Mouse (Mus musculus): ENCODE results near the gene Cwc25. TPM values are rescaled to one million over a fixed set of nuclear protein-coding genes. Genes with fewer than 3 reads are reported as not detected.

Cwc25 gene
- polyA plus RNA-seq, 1 experiment from 2014 or later = 22.4 TPM

DNA sequence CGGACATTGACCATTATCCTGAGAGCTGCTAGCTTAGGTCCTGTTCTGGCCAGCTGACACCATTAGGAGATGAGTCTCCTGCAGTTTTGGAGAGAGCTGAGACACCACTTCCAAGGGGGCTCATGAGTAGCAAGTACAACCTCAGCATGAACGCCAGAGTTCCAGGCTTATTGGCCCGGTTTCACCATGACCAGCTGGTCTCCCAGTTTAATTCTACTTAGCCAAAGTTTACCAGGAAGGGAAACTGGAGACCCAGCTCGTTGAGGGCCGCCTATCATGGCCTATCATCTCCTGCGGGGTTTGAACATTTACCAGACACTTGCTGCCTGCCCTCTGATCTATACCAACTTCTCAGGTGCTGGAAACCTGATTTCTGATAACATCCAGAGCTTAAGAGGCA is 41.3 kb upstream of the Cwc25 start:
- no peak for ATAC-seq (ENCODE audit: low FRiP score)
- WGBS = 50% methylated on average over 6 of the region's 6 CpGs
- Histone ChIP-seq H3K4me3 (replicated peaks) (no peak overlapping the region), H3K4me1 (peaks cover 89% of the 10 kb centered on the region), H3K4me2 (no peak overlapping the region), H3K27me3 (no peaks in the 10 kb centered on the region), H3K36me3 (replicated peaks) (peaks cover 30% of the 10 kb centered on the region), H3K9me3 (no peaks in the 10 kb centered on the region), H3K27ac (peak overlapping the region; percentile 51), H3K9ac (no peak overlapping the region)

DNA sequence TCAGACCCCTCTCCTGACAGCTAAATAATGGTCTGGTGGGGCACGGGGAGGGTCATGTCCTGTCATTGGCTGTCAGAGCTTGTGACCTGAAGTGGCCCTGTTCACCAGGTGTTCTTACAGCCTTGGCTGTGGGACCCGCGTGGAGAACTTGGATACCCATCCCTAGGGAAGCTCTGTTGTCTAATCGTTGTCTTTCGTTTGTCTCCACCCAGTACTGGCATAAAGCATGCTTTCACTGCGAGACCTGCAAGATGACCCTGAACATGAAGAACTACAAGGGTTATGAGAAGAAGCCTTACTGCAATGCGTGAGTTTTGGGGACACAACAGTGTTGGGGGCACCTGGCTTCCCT is 40.2 kb upstream of the Cwc25 start:
- ATAC-seq (ENCODE audit: low FRiP score) = no peak
- Histone ChIP-seq H3K4me1 (peaks cover 89% of the 10 kb centered on the region), H3K27me3 (no peaks in the 10 kb centered on the region), H3K27ac (peak overlapping the region; percentile 74; the same call in 1 of the 2 replicates), H3K4me2 (peak overlapping the region; percentile 43; the same call in 1 of the 2 replicates), H3K9ac (peak overlapping the region; percentile 7; the same call in 1 of the 2 replicates), H3K36me3 (replicated peaks) (peaks cover 30% of the 10 kb centered on the region), H3K9me3 (no peaks in the 10 kb centered on the region), H3K4me3 (replicated peaks) (0 out of 2 replicates have a peak overlapping the region, but pooled peaks have one; percentile 6)
- WGBS = 78% methylated on average over 7 of the region's 7 CpGs

DNA sequence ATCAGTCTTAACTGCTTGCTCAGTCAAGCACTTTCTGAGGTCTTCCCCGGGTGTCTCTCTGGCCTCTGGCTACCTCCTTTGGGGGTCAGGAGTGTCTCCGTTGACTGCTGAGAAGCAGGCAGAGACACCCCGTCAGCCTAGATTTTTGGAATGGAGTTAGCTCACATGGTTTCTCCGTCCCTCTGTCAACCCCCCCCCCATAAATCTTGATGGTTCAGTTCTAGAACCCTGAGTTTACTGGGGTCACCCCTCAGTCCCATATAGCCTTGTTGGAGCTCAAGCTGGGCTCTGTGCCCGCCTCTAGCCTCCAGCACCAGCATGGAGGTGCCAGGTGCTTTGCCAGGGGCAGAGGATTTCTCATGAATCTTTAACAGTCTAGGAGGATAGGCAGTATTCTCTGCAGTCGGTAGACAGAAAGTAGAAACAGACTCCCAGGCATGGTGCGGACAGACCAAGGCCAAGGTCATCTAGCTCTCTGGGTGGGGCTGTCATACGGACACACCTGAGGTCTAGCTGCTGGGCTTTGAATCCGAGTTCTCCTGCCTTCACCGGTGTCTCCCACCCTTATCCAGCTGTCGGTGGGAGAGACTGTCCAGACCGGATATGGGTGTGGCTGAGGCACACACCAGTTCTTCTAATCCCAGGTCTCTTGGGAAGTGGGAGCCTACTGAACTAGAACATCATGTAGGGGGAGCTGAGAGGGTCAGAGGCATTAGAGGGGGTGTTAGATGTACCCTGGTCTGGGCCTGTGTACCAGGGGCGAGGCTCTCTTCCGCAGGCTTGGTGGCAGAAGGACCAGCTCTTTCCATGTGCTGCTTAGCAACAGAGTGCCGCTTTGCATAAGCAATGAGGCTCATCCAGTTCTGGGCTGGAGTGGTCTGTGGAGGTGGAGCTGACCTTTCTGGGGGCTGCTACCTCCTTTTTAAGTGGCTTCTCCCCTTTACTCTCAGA is 39.6 kb upstream of the Cwc25 start:
- H3K9me3 ChIP-seq = no peaks in the 10 kb centered on the region
- 53% methylated on average over 15 of the region's 15 CpGs for WGBS
- peak overlapping the region; percentile 6; the same call in 1 of the 2 replicates for H3K4me3 ChIP-seq (replicated peaks)
- peak overlapping the region; percentile 7; the same call in 1 of the 2 replicates for H3K9ac ChIP-seq
- H3K27me3 ChIP-seq = no peaks in the 10 kb centered on the region
- peak overlapping the region; percentile 74 for H3K27ac ChIP-seq
- peak overlapping the region; percentile 43 for H3K4me2 ChIP-seq
- peak; percentile 64 for ATAC-seq (ENCODE audit: low FRiP score)
- H3K4me1 ChIP-seq = peaks cover 89% of the 10 kb centered on the region
- H3K36me3 ChIP-seq (replicated peaks) = peaks cover 30% of the 10 kb centered on the region

DNA sequence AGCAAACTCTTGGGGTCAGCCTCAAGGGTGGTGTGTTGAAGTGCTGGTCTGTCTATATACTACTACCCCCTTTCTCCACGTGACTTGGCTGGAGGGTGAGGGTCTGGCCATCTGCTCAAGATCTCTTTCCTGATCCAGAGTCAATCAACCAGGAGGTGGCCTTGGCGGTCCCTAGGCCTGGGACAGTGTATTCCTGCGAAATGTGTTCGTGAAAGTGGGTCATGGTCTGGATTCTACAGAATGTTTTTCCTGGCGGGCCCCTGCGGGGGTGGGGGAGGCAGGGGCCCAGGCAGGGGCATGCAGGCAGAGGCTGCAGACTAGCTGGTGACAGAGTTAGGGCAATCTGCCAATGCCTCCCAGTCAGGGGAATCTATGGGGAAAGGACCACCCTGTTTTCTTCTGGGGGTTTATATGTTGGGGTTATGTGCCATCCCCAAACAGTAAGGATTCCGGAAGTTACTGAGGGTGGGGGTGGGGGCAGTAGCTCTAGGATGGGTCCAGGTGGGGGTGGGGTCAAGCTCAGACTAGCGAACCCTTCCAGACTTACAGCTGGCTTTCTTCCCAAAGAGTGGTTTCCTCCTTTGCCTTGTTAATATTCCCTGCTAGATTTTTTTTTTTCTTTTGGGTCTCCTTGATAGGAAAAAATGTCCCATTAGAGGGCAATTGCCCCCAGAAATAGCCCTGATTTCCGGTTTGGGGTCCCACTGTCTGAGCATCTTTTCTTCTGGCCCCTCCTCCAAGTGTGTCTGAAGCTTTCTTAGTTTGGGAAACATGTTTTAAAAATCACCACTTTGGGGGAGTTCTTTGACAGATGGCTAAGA is 38.7 kb upstream of the Cwc25 start:
- Histone ChIP-seq H3K9me3 (no peaks in the 10 kb centered on the region), H3K4me2 (peak overlapping the region; percentile 43), H3K27me3 (no peaks in the 10 kb centered on the region), H3K4me3 (replicated peaks) (no peak overlapping the region), H3K4me1 (peaks cover 83% of the 10 kb centered on the region), H3K9ac (0 out of 2 replicates have a peak overlapping the region, but pooled peaks have one; percentile 17), H3K27ac (peak overlapping the region; percentile 74), H3K36me3 (replicated peaks) (peaks cover 30% of the 10 kb centered on the region)
- ATAC-seq (ENCODE audit: low FRiP score) = no peak
- 35% methylated on average over 9 of the region's 9 CpGs for WGBS

DNA sequence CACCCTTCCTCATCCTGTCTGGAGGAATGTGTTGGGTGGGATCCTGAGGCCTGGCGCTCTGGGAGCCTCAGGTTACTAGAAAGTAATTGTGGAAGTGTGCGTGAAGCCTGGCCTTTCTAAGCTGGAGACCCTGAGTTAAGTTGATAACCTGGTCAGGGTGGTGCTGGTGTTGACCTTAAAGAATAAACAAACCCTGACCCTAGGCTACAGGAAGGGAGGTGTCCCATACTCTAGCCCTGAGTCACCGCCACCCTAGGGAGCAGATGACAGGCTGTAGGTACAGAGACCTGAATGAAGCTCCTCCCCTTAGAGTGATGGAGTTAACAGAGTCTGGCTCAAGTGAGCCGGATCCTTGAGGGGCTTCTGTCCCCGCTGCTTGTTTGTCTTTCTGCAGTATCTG is 37.5 kb upstream of the Cwc25 start:
- no peak overlapping the region for H3K4me2 ChIP-seq
- no peaks in the 10 kb centered on the region for H3K27me3 ChIP-seq
- H3K27ac ChIP-seq = no peak overlapping the region
- peaks cover 20% of the 10 kb centered on the region for H3K36me3 ChIP-seq (replicated peaks)
- no peak overlapping the region for H3K4me3 ChIP-seq (replicated peaks)
- ATAC-seq (ENCODE audit: low FRiP score) = no peak
- no peak overlapping the region for H3K9ac ChIP-seq
- peaks cover 72% of the 10 kb centered on the region for H3K4me1 ChIP-seq
- 91% methylated on average over 5 of the region's 5 CpGs for WGBS
- H3K9me3 ChIP-seq = no peaks in the 10 kb centered on the region

DNA sequence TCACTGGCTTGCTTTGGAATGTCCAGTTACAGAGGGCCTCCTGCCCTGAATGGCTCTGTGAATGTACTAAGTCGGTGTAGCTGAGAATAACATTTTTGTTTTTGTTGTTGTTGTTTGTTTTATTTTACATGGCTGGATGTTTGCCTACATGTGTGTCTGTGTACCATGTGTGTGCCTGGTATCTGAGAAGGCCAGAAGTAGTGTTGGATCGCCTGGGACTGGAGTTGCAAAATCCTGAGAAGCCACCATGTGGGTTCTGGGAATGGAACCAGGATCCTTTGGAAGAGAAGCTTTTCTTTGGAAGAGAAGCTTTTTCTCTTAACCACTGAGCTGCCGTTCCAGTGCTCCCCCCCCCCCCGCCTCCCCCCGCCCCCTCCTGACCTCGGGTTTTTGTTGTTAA is 36.1 kb upstream of the Cwc25 start:
- ATAC-seq (ENCODE audit: low FRiP score) = no peak
- Histone ChIP-seq H3K4me2 (peak overlapping the region; percentile 72), H3K9me3 (no peaks in the 10 kb centered on the region), H3K27me3 (0 out of 2 replicates have a peak, but pooled peaks cover 3% of the 10 kb centered on the region), H3K27ac (no peak overlapping the region), H3K36me3 (replicated peaks) (peaks cover 7% of the 10 kb centered on the region), H3K4me1 (peaks cover 58% of the 10 kb centered on the region), H3K4me3 (replicated peaks) (no peak overlapping the region), H3K9ac (no peak overlapping the region)
- WGBS = 41% methylated on average over 6 of the region's 6 CpGs

DNA sequence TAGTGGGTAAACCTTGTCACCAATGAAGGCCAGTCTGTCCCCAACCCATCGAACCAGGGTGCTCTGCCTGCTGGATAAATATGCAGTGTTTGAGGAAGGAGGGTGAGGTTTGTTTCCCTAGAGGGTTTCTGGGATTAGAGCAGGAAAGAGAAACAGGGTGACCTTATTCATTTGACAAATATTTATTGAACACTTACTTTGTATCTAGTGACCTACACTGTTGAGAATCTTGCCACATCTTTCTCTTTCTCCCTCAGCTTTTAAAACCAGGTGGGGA is 35.8 kb upstream of the Cwc25 start:
- no peaks in the 10 kb centered on the region for H3K9me3 ChIP-seq
- peaks cover 3% of the 10 kb centered on the region; the same call in 1 of the 2 replicates for H3K36me3 ChIP-seq (replicated peaks)
- H3K4me2 ChIP-seq = peak overlapping the region; percentile 72
- peaks cover 56% of the 10 kb centered on the region for H3K4me1 ChIP-seq
- H3K4me3 ChIP-seq (replicated peaks) = no peak overlapping the region
- 0 out of 2 replicates have a peak overlapping the region, but pooled peaks have one; percentile 1 for H3K27ac ChIP-seq
- ATAC-seq (ENCODE audit: low FRiP score) = no peak
- H3K9ac ChIP-seq = no peak overlapping the region
- 57% methylated on average over 1 of the region's 1 CpGs for WGBS
- H3K27me3 ChIP-seq = 0 out of 2 replicates have a peak, but pooled peaks cover 3% of the 10 kb centered on the region

DNA sequence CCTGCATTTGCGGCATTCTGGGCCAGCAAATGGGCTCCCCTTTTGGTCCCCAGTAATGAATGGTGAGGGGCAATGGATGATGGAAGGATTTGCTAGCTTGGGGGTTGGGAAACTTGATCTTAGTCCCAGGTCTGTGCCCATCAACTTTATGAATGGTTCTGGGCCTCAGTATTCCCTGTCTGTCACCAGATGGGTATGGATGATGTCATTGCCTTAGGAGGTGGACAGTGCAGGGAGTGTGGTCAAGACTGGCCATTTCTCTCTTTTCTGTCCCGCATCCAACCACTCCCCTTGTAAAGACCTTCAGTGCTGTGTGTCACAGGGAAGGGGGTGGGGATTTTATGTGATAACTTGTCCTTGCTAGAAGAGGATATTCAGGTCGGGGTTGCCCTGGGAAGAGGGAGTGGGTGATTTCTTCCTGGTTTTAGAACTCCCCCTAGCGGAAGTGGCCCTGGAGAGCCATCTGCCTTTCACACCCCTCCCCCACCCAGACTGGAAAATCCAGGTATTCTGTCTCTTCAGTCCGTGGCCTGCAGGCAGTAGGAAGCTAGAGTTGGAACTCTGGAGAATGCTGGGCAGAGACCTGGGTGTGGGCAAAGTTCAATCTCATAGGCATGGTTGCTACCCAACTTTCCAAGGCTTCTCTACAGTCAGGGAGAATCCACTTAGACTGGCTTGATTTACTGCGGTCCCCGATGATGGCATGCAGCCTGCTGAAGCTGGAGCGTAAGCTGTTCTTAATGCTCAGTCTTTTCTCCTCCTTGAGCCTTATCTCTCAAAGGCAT is 35.2 kb upstream of the Cwc25 start:
- Histone ChIP-seq H3K9ac (peak overlapping the region; percentile 83), H3K27me3 (0 out of 2 replicates have a peak, but pooled peaks cover 3% of the 10 kb centered on the region), H3K4me2 (peak overlapping the region; percentile 72), H3K4me3 (replicated peaks) (peak overlapping the region; percentile 78), H3K4me1 (peaks cover 51% of the 10 kb centered on the region), H3K36me3 (replicated peaks) (no peaks in the 10 kb centered on the region), H3K27ac (peak overlapping the region; percentile 94; the same call in 1 of the 2 replicates), H3K9me3 (no peaks in the 10 kb centered on the region)
- 34% methylated on average over 8 of the region's 8 CpGs for WGBS
- ATAC-seq (ENCODE audit: low FRiP score) = no peak

DNA sequence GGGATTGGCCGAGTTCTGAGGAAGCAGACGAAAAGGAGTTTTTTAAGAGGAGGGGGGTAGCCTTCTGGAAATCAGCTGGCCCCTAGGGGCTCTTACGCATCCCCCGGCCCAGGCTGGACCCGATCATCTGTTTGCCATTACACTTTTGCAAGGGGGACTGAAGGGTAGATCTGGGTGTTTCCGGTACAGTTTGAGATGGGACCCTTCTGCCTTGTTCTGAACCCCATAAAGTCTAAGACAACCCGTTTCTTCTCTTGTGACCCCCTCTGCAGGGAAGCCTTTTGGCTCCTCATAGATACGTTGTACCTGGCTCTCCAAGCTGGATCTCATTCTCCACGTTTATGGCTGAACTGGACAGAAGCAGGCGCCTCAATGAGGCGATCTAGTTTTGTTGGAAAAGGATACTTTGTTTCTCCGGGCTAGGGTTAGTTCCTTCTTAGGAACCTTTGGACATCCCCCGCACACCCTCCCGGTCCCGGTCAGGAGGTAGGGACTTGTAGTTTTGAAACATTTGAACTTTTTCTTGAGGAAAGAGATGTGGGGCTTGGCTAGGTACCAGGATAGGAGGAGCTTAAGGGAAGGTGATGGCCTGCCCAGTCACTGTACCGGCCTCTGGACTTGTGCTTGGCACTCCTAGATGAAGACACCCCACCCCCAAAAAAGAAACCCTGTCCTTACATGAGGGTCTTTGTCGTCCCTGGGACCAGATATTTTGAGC is 34.5 kb upstream of the Cwc25 start:
- Histone ChIP-seq H3K4me2 (peak overlapping the region; percentile 72), H3K9ac (peak overlapping the region; percentile 83), H3K36me3 (replicated peaks) (no peaks in the 10 kb centered on the region), H3K27me3 (0 out of 2 replicates have a peak, but pooled peaks cover 3% of the 10 kb centered on the region), H3K4me3 (replicated peaks) (peak overlapping the region; percentile 78), H3K4me1 (peaks cover 44% of the 10 kb centered on the region), H3K9me3 (no peaks in the 10 kb centered on the region), H3K27ac (peak overlapping the region; percentile 94)
- no peak for ATAC-seq (ENCODE audit: low FRiP score)
- WGBS = 6% methylated on average over 17 of the region's 17 CpGs

DNA sequence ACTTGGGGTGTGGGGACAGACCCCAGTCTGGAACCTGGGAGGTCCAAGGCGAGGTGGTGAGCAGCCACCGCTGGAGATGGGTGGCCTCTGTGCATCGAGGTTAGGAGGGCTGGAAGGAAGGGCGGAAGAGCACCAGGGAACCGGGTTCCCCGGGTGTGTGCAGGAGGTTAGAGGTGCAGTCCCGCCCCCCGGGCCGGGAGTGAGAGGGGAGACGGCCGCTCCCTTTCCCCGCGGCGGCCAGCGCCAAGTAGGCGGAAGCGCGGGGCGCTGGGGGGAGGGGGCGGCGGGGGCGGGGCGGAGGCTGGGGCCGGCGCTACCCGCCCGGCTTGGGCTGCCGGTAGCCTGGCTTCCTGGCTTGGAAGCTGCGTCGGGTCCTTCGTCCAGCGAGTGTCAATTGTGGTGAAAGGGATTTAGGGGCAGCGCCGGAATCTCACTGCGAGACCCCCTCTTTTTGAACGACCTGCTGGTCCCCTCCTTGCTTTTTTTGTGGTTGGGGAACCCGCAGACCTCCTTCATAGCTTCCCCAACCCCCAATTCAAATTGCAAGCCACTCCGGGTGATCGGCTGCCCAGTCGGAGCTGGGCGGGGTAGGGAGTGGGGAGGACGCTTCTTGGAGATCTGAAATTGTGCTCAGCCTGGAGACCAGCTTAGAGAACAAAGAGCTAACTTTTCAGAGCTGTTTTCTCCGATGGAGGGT is 33.8 kb upstream of the Cwc25 start:
- Histone ChIP-seq H3K9me3 (no peaks in the 10 kb centered on the region), H3K4me1 (peaks cover 37% of the 10 kb centered on the region)
- WGBS = under 1% methylated on average over 34 of the region's 43 CpGs

More for the DNA sequence above, 33.8 kb upstream of the Cwc25 start:
- ATAC-seq (ENCODE audit: low FRiP score) = peak; percentile 72
- peak overlapping the region; percentile 94 for H3K27ac ChIP-seq
- peak overlapping the region; percentile 78 for H3K4me3 ChIP-seq (replicated peaks)
- H3K36me3 ChIP-seq (replicated peaks) = no peaks in the 10 kb centered on the region
- H3K27me3 ChIP-seq = 0 out of 2 replicates have a peak, but pooled peaks cover 3% of the 10 kb centered on the region
- H3K9ac ChIP-seq = peak overlapping the region; percentile 83
- peak overlapping the region; percentile 72 for H3K4me2 ChIP-seq

Measured in forebrain, embryonic 12.5 days (tissue).